Mouse (Mus musculus): ENCODE results near the gene Olfr1079. TPM values are rescaled to one million over a fixed set of nuclear protein-coding genes. Genes with fewer than 3 reads are reported as not detected.
"Not testable (repeated sequence)": the region's sequence is repeated elsewhere in the genome, so short reads cannot be mapped to it uniquely, and the experiment has no call there.

Olfr1079 gene
- not detected in 2 replicates for polyA plus RNA-seq (2012; rRNA removed)

GRCm38 (mm10) chr2:86542380-86542779 is at the start of gene Olfr1079:
TSS of gene Olfr1079 (minus strand) at chr2:86542480.
- DNase-seq (ENCODE audit: low spot score) = no peak

GRCm38 (mm10) chr2:86558135-86558534 is 15.9 kb upstream of the Olfr1079 start, which contains the start of gene Olfr1080:
TSS of gene Olfr1080 (minus strand) at chr2:86558235.
- not testable (repeated sequence) for DNase-seq (ENCODE audit: low spot score)

- no peak for DNase-seq (ENCODE audit: low spot score)
Observed at GRCm38 (mm10) chr2:86530991-86531390, 11.3 kb downstream of the Olfr1079 start.

- DNase-seq (ENCODE audit: low spot score) = no peak
Observed at GRCm38 (mm10) chr2:86508161-86508560, 34.1 kb downstream of the Olfr1079 start, which contains the start of gene Olfr1076. TSS of gene Olfr1076 (plus strand) at chr2:86508461.

GRCm38 (mm10) chr2:86487286-86487685 is 55.0 kb downstream of the Olfr1079 start, which contains the start of gene Olfr228:
TSS of gene Olfr228 (minus strand) at chr2:86487386.
- no peak for DNase-seq (ENCODE audit: low spot score)

Other genes with a start within 250 kb of the Olfr1079 start
- not detected in 2 replicates for gene Olfr1053, start 227.2 kb downstream of the Olfr1079 start, polyA plus RNA-seq (2012; rRNA removed)
- not detected in 2 replicates for gene Olfr1054, start 207.0 kb downstream of the Olfr1079 start, polyA plus RNA-seq (2012; rRNA removed)
- gene Olfr1055, start 192.2 kb downstream of the Olfr1079 start, polyA plus RNA-seq (2012; rRNA removed) = not detected in 2 replicates
- not detected in 2 replicates for gene Olfr1056, start 180.0 kb downstream of the Olfr1079 start, polyA plus RNA-seq (2012; rRNA removed)
- gene Olfr1057, start 164.1 kb downstream of the Olfr1079 start, polyA plus RNA-seq (2012; rRNA removed) = not detected in 2 replicates
- not detected in 2 replicates for gene Olfr1058, start 153.9 kb downstream of the Olfr1079 start, polyA plus RNA-seq (2012; rRNA removed)
- gene Olfr1061, start 128.4 kb downstream of the Olfr1079 start, polyA plus RNA-seq (2012; rRNA removed) = not detected in 2 replicates
- not detected in 2 replicates for gene Olfr1062, start 115.7 kb downstream of the Olfr1079 start, polyA plus RNA-seq (2012; rRNA removed)
- gene Olfr1065, start 91.9 kb downstream of the Olfr1079 start, polyA plus RNA-seq (2012; rRNA removed) = not detected in 2 replicates
- not detected in 2 replicates for gene Olfr1066, start 86.2 kb downstream of the Olfr1079 start, polyA plus RNA-seq (2012; rRNA removed)
- not detected in 2 replicates for gene Olfr228, start 55.1 kb downstream of the Olfr1079 start, polyA plus RNA-seq (2012; rRNA removed)
- not detected in 2 replicates for gene Olfr1076, start 34.0 kb downstream of the Olfr1079 start, polyA plus RNA-seq (2012; rRNA removed)
- not detected in 2 replicates for gene Olfr1080, start 15.8 kb upstream of the Olfr1079 start, polyA plus RNA-seq (2012; rRNA removed)
- not detected in 2 replicates for gene Olfr1082, start 56.5 kb upstream of the Olfr1079 start, polyA plus RNA-seq (2012; rRNA removed)
- gene Olfr1084, start 97.2 kb upstream of the Olfr1079 start, polyA plus RNA-seq (2012; rRNA removed) = not detected in 2 replicates
- not detected in 2 replicates for gene Olfr1085, start 119.5 kb upstream of the Olfr1079 start, polyA plus RNA-seq (2012; rRNA removed)
- not detected in 2 replicates for gene Olfr1086, start 137.6 kb upstream of the Olfr1079 start, polyA plus RNA-seq (2012; rRNA removed)
- gene Olfr1087, start 155.9 kb upstream of the Olfr1079 start, polyA plus RNA-seq (2012; rRNA removed) = not detected in 2 replicates
- gene Olfr1089, start 191.2 kb upstream of the Olfr1079 start, polyA plus RNA-seq (2012; rRNA removed) = not detected in 2 replicates
- gene Olfr1090, start 216.5 kb upstream of the Olfr1079 start, polyA plus RNA-seq (2012; rRNA removed) = not detected in 2 replicates
- gene Olfr1093, start 240.0 kb upstream of the Olfr1079 start, polyA plus RNA-seq (2012; rRNA removed) = not detected in 2 replicates

Data from urinary bladder, adult 2 months (tissue).